Comparison of ENCODE assay signal across 25 mouse cellular contexts in genomic region chr4:83046806-83047205, GRCm38 (mm10). TPM values are rescaled to one million over a fixed set of nuclear protein-coding genes. Genes with fewer than 3 reads are reported as not detected.
DNase-seq lines count a peak whose midpoint lies in the region; ATAC-seq and TF ChIP-seq lines count a peak whose summit lies in the region.
"Had no signal": no experiment of that assay in that cellular context is flagged by ENCODE, and none has a peak within 500 bp of the region (broad histone marks: within the 10 kb centered on the region; RNA-seq: fewer than 3 reads in every experiment).

No protein-coding gene starts in this region.

- no peak for TF ChIP-seq EP300 in lung, postnatal 0 days (IDR thresholded peaks at IDR 0.05)

- peak overlapping the region; percentile 60 for H3K4me2 ChIP-seq in kidney, embryonic 15.5 days
- H3K4me2 ChIP-seq in lung, postnatal 0 days (replicated peaks; ENCODE audit: low read depth, low read length), result no peak overlapping the region
- peak overlapping the region; percentile 23; the same call in 1 of the 2 replicates for H3K4me2 ChIP-seq in limb, embryonic 13.5 days (replicated peaks)
- H3K4me2 ChIP-seq: heart, embryonic 13.5 days; hindbrain, embryonic 12.5 days; liver, embryonic 12.5 days; midbrain, embryonic 13.5 days had no signal

- H3K9me3 ChIP-seq in kidney, embryonic 15.5 days (replicated peaks), result no peaks in the 10 kb centered on the region
- H3K9me3 ChIP-seq in lung, postnatal 0 days (ENCODE audit: low read length), result no peaks in the 10 kb centered on the region
- H3K9me3 ChIP-seq in limb, embryonic 13.5 days, result no peaks in the 10 kb centered on the region
- H3K9me3 ChIP-seq: heart, embryonic 13.5 days; hindbrain, embryonic 12.5 days; liver, embryonic 12.5 days; midbrain, embryonic 13.5 days had no signal

- no peaks in the 10 kb centered on the region for H3K27me3 ChIP-seq in kidney, embryonic 15.5 days
- H3K27me3 ChIP-seq in lung, postnatal 0 days (replicated peaks; ENCODE audit: insufficient read depth, low read length), result no peaks in the 10 kb centered on the region
- no peaks in the 10 kb centered on the region for H3K27me3 ChIP-seq in limb, embryonic 13.5 days
- H3K27me3 ChIP-seq: heart, embryonic 13.5 days had no signal

- DNase-seq in embryo, embryonic 10.5 days (ENCODE audit: low spot score), result peak; percentile 14
- no peak for DNase-seq in embryo, embryonic 11 days
- DNase-seq in kidney, postnatal 25 days, result no peak
- DNase-seq in lung, postnatal 0 days (ENCODE audit: low spot score), result peak; percentile 40
- DNase-seq in lung, postnatal 14 days, result no peak
- DNase-seq in retina, embryonic 14.5 days (ENCODE audit: low spot score), result no peak
- DNase-seq: adrenal gland, postnatal 10 days; cerebellum, adult 18-20 months; cerebellum, postnatal 14 days; gastrocnemius, postnatal 14 days; heart, postnatal 14 days; kidney, adult 18-20 months; lung, adult 2 months; retina, postnatal 1 day; right cerebral cortex, postnatal 25 days; spleen, adult 18-20 months had no signal

- peaks cover 57% of the 10 kb centered on the region for H3K4me1 ChIP-seq in kidney, embryonic 15.5 days
- H3K4me1 ChIP-seq in lung, postnatal 0 days (ENCODE audit: insufficient read depth, low read depth, low read length), result no peaks in the 10 kb centered on the region
- peaks cover 66% of the 10 kb centered on the region for H3K4me1 ChIP-seq in limb, embryonic 13.5 days

- H3K9ac ChIP-seq in kidney, embryonic 15.5 days, result no peak overlapping the region
- no peak overlapping the region for H3K9ac ChIP-seq in lung, postnatal 0 days (replicated peaks; ENCODE audit: low read depth)
- no peak overlapping the region for H3K9ac ChIP-seq in limb, embryonic 13.5 days
- H3K9ac ChIP-seq: heart, embryonic 13.5 days; hindbrain, embryonic 12.5 days; liver, embryonic 12.5 days; midbrain, embryonic 13.5 days had no signal

- no peak overlapping the region for H3K27ac ChIP-seq in kidney, embryonic 15.5 days
- no peak overlapping the region for H3K27ac ChIP-seq in lung, postnatal 0 days (ENCODE audit: low read length)
- no peak overlapping the region for H3K27ac ChIP-seq in limb, embryonic 13.5 days
- H3K27ac ChIP-seq: heart, embryonic 13.5 days; hindbrain, embryonic 12.5 days; liver, embryonic 12.5 days; midbrain, embryonic 13.5 days had no signal

- WGBS in kidney, embryonic 15.5 days, result 37% methylated on average over 2 of the region's 2 CpGs
- WGBS in lung, postnatal 0 days, result 28% methylated on average over 2 of the region's 2 CpGs
- 26% methylated on average over 2 of the region's 2 CpGs for WGBS in limb, embryonic 13.5 days

- TF ChIP-seq CTCF in lung, postnatal 0 days (IDR thresholded peaks at IDR 0.05), result no peak

- 0 out of 2 replicates have a peak, but pooled peaks cover 6% of the 10 kb centered on the region for H3K36me3 ChIP-seq in kidney, embryonic 15.5 days
- no peaks in the 10 kb centered on the region for H3K36me3 ChIP-seq in lung, postnatal 0 days (ENCODE audit: insufficient read depth, low read length)
- no peaks in the 10 kb centered on the region for H3K36me3 ChIP-seq in limb, embryonic 13.5 days
- H3K36me3 ChIP-seq: heart, embryonic 13.5 days; liver, embryonic 12.5 days; midbrain, embryonic 13.5 days had no signal

- no peak overlapping the region for H3K4me3 ChIP-seq in kidney, embryonic 15.5 days (replicated peaks)
- H3K4me3 ChIP-seq in lung, postnatal 0 days (ENCODE audit: low read depth, low read length), result no peak overlapping the region
- H3K4me3 ChIP-seq in limb, embryonic 13.5 days, result no peak overlapping the region
- H3K4me3 ChIP-seq: erythroblast, embryonic 14.5 days; heart, embryonic 13.5 days; hindbrain, embryonic 12.5 days; liver, embryonic 12.5 days; midbrain, embryonic 13.5 days had no signal

- no peak for ATAC-seq in kidney, embryonic 15.5 days (replicated peaks; ENCODE audit: low FRiP score)
- ATAC-seq in lung, postnatal 0 days, result no peak
- ATAC-seq in limb, embryonic 13.5 days (ENCODE audit: low FRiP score, low read depth), result no peak
- ATAC-seq: activated CD4-positive, CD25-positive, alpha-beta regulatory T cell, adult 4 months; forebrain, embryonic 16.5 days; liver, embryonic 12.5 days; midbrain, embryonic 13.5 days had no signal

RNA-seq across cellular contexts. Expression of gene Frem1, which starts 5.3 kb away (rescaled TPM):
- 23.9 and 24.3 TPM in 2 replicates for polyA plus RNA-seq in kidney, embryonic 15.5 days (2015; fragmentation: Nextera tagmentation; extraction: Ambion mirVana)
- 14.3 and 16.2 TPM in 2 replicates for polyA plus RNA-seq in lung, postnatal 0 days (2015; fragmentation: Nextera tagmentation; extraction: Ambion mirVana)
- polyA plus RNA-seq in limb, embryonic 13.5 days (2015; fragmentation: Nextera tagmentation; extraction: Ambion mirVana), result 5.5 and 6.2 TPM in 2 replicates
- polyA plus RNA-seq: activated CD4-positive, CD25-positive, alpha-beta regulatory T cell, adult 4 months; erythroblast, embryonic 14.5 days had no signal

Comparison
In these comparisons a context has a peak if more than half of its experiments do, and no peak if none do; other contexts are left out.
1. DNase-seq: peak in embryo, embryonic 10.5 days (single experiment) and lung, postnatal 0 days (single experiment); none in embryo, embryonic 11 days (single experiment), kidney, postnatal 25 days (0 of 2), lung, postnatal 14 days (single experiment) and retina, embryonic 14.5 days (single experiment).